ENCODE assay signal across 8 mouse cellular contexts in genomic region chr3:121736025-121736744, GRCm38 (mm10). TPM values are rescaled to one million over a fixed set of nuclear protein-coding genes. Genes with fewer than 3 reads are reported as not detected.
DNase-seq lines count a peak whose midpoint lies in the region; ATAC-seq and TF ChIP-seq lines count a peak whose summit lies in the region.

No protein-coding gene starts in this region.

- peaks cover 15% of the 10 kb centered on the region for H3K4me1 ChIP-seq in embryonic facial prominence, embryonic 15.5 days
- H3K4me1 ChIP-seq in heart, embryonic 10.5 days: peaks cover 29% of the 10 kb centered on the region
- peaks cover 10% of the 10 kb centered on the region for H3K4me1 ChIP-seq in limb, embryonic 13.5 days
- no peaks in the 10 kb centered on the region for H3K4me1 ChIP-seq in midbrain, postnatal 0 days (ENCODE audit: insufficient read depth, low read length)

- H3K4me3 ChIP-seq in embryonic facial prominence, embryonic 15.5 days (replicated peaks): no peak overlapping the region
- H3K4me3 ChIP-seq in heart, embryonic 10.5 days: peak overlapping the region; percentile 9
- H3K4me3 ChIP-seq in limb, embryonic 13.5 days: no peak overlapping the region
- H3K4me3 ChIP-seq in midbrain, postnatal 0 days (ENCODE audit: low read depth, low read length): no peak overlapping the region

- no peak overlapping the region for H3K27ac ChIP-seq in embryonic facial prominence, embryonic 15.5 days (replicated peaks)
- peak overlapping the region; percentile 85 for H3K27ac ChIP-seq in heart, embryonic 10.5 days
- H3K27ac ChIP-seq in limb, embryonic 13.5 days: no peak overlapping the region
- H3K27ac ChIP-seq in midbrain, postnatal 0 days (ENCODE audit: low read depth, low read length): no peak overlapping the region

- peak; percentile 90 for TF ChIP-seq CTCF in midbrain, postnatal 0 days (IDR thresholded peaks at IDR 0.05)

- H3K36me3 ChIP-seq in embryonic facial prominence, embryonic 15.5 days: 0 out of 2 replicates have a peak, but pooled peaks cover 5% of the 10 kb centered on the region
- H3K36me3 ChIP-seq in heart, embryonic 10.5 days: peaks cover 35% of the 10 kb centered on the region
- peaks cover 12% of the 10 kb centered on the region for H3K36me3 ChIP-seq in limb, embryonic 13.5 days
- H3K36me3 ChIP-seq in midbrain, postnatal 0 days (ENCODE audit: insufficient read depth, low read length): peaks cover 27% of the 10 kb centered on the region

- H3K9me3 ChIP-seq in embryonic facial prominence, embryonic 15.5 days (replicated peaks): no peaks in the 10 kb centered on the region
- no peaks in the 10 kb centered on the region for H3K9me3 ChIP-seq in heart, embryonic 10.5 days
- H3K9me3 ChIP-seq in limb, embryonic 13.5 days: no peaks in the 10 kb centered on the region
- H3K9me3 ChIP-seq in midbrain, postnatal 0 days (ENCODE audit: low read length): no peaks in the 10 kb centered on the region

- ATAC-seq in embryonic facial prominence, embryonic 15.5 days (ENCODE audit: insufficient number of reproducible peaks, low FRiP score, low TSS enrichment, low read depth): peak; percentile 75
- peak; percentile 81 for ATAC-seq in limb, embryonic 13.5 days (ENCODE audit: low FRiP score, low read depth)
- ATAC-seq in midbrain, postnatal 0 days (ENCODE audit: low FRiP score): peak; percentile 81

- no peak overlapping the region for H3K9ac ChIP-seq in embryonic facial prominence, embryonic 15.5 days
- no peak overlapping the region for H3K9ac ChIP-seq in limb, embryonic 13.5 days
- H3K9ac ChIP-seq in midbrain, postnatal 0 days (replicated peaks; ENCODE audit: low read length, poor library complexity, severe bottlenecking): no peak overlapping the region

- DNase-seq in B cell, adult 2 months: peak; percentile 66 to 67
- peak; percentile 24 to 49 for DNase-seq in adrenal gland, postnatal 4 days (ENCODE audit: low spot score in 2 of 2)
- DNase-seq in heart, embryonic 10.5 days (ENCODE audit: low spot score): peak; percentile 89
- DNase-seq in kidney, adult 9 months: peak; percentile 93
- peak; percentile 86 for DNase-seq in midbrain, postnatal 0 days (ENCODE audit: low spot score)
- peak; percentile 57 to 77 for DNase-seq in spleen, postnatal 4 days (ENCODE audit: low spot score in 2 of 2)

- no peaks in the 10 kb centered on the region for H3K27me3 ChIP-seq in embryonic facial prominence, embryonic 15.5 days
- no peaks in the 10 kb centered on the region for H3K27me3 ChIP-seq in heart, embryonic 10.5 days (ENCODE audit: insufficient read depth, poor library complexity, severe bottlenecking)
- no peaks in the 10 kb centered on the region for H3K27me3 ChIP-seq in limb, embryonic 13.5 days
- H3K27me3 ChIP-seq in midbrain, postnatal 0 days (ENCODE audit: insufficient read depth, low read length): no peaks in the 10 kb centered on the region

- 25% methylated on average over 18 of the region's 18 CpGs for WGBS in embryonic facial prominence, embryonic 15.5 days
- WGBS in heart, embryonic 10.5 days: 13% methylated on average over 18 of the region's 18 CpGs
- WGBS in limb, embryonic 13.5 days: 38% methylated on average over 18 of the region's 18 CpGs
- 30% methylated on average over 18 of the region's 18 CpGs for WGBS in midbrain, postnatal 0 days

- H3K4me2 ChIP-seq in embryonic facial prominence, embryonic 15.5 days (replicated peaks): no peak overlapping the region
- no peak overlapping the region for H3K4me2 ChIP-seq in limb, embryonic 13.5 days (replicated peaks)
- no peak overlapping the region for H3K4me2 ChIP-seq in midbrain, postnatal 0 days (ENCODE audit: low read depth, low read length, poor library complexity, severe bottlenecking)

RNA-seq across cellular contexts. Expression of gene F3, which starts 12.8 kb away (rescaled TPM):
- total RNA-seq in adrenal gland, postnatal 4 days (2021): 1 to 10 TPM; 5.8 to 8.3 TPM
- 27.8 and 49.3 TPM in 2 replicates for polyA plus RNA-seq in embryonic facial prominence, embryonic 15.5 days (2015; fragmentation: Nextera tagmentation; extraction: Ambion mirVana)
- polyA plus RNA-seq in heart, embryonic 10.5 days (2016; fragmentation: Nextera tagmentation; extraction: Ambion mirVana): 9.2 TPM in 2 replicates
- 8.6 and 9.2 TPM in 2 replicates for polyA plus RNA-seq in limb, embryonic 13.5 days (2015; fragmentation: Nextera tagmentation; extraction: Ambion mirVana)
- 12.6 and 15.6 TPM in 2 replicates for total RNA-seq in midbrain, postnatal 0 days (2014; rRNA removed)
- polyA plus RNA-seq in midbrain, postnatal 0 days (2015; fragmentation: Nextera tagmentation; extraction: Ambion mirVana): 16.5 and 16.7 TPM in 2 replicates

Comparison
In these comparisons a context has a peak if more than half of its experiments do, and no peak if none do; other contexts are left out.
1. DNase-seq: peak in every context shown above with its lines; median percentile 93 in kidney, adult 9 months; 89 in heart, embryonic 10.5 days; 86 in midbrain, postnatal 0 days; 67 in spleen, postnatal 4 days; 66 in B cell, adult 2 months; 36 in adrenal gland, postnatal 4 days.